Mouse (Mus musculus): ENCODE data around the gene Fam207a.

Gene Fam207a

GRCm38 (mm10) chr10:77531026-77532019 is 15.7 kb upstream of the Fam207a start:
- DNase-seq (ENCODE audit: low spot score in 2 of 2): no peak

GRCm38 (mm10) chr10:77530140-77530539 is 14.6 kb upstream of the Fam207a start, which contains the start of gene Itgb2:
Gene Itgb2, plus strand, starts transcription at chr10:77530252.
- no peak for DNase-seq (ENCODE audit: low spot score in 2 of 2)

- DNase-seq (ENCODE audit: low spot score in 2 of 2): peak in 1 of 2 experiments; percentile 68
Observed at GRCm38 (mm10) chr10:77528634-77529033, 13.0 kb upstream of the Fam207a start.

GRCm38 (mm10) chr10:77526488-77526887 is 10.9 kb upstream of the Fam207a start:
- no peak for DNase-seq (ENCODE audit: low spot score in 2 of 2)

- DNase-seq (ENCODE audit: low spot score in 2 of 2): no peak
Observed at GRCm38 (mm10) chr10:77523321-77523720, 7.7 kb upstream of the Fam207a start.

- DNase-seq (ENCODE audit: low spot score in 2 of 2): no peak
Observed at GRCm38 (mm10) chr10:77522746-77523145, 7.2 kb upstream of the Fam207a start.

GRCm38 (mm10) chr10:77522021-77522731 is 6.6 kb upstream of the Fam207a start:
- DNase-seq (ENCODE audit: low spot score in 2 of 2): no peak

GRCm38 (mm10) chr10:77520497-77520896 is 4.9 kb upstream of the Fam207a start:
- DNase-seq (ENCODE audit: low spot score in 2 of 2): no peak

- peak; percentile 59 to 68 for DNase-seq (ENCODE audit: low spot score in 2 of 2)
Observed at GRCm38 (mm10) chr10:77519191-77519590, 3.6 kb upstream of the Fam207a start.

GRCm38 (mm10) chr10:77517801-77518200 is 2.2 kb upstream of the Fam207a start:
- no peak for DNase-seq (ENCODE audit: low spot score in 2 of 2)

GRCm38 (mm10) chr10:77517066-77517620 is 1.6 kb upstream of the Fam207a start:
- DNase-seq (ENCODE audit: low spot score in 2 of 2): peak; percentile 67 to 73

GRCm38 (mm10) chr10:77516379-77516951 is 880 bp upstream of the Fam207a start:
- no peak for DNase-seq (ENCODE audit: low spot score in 2 of 2)

GRCm38 (mm10) chr10:77510225-77510982 is 5.2 kb downstream of the Fam207a start:
- DNase-seq (ENCODE audit: low spot score in 2 of 2): peak in 1 of 2 experiments; percentile 48

- DNase-seq (ENCODE audit: low spot score in 2 of 2): peak; percentile 74 to 81
Observed at GRCm38 (mm10) chr10:77509403-77510187, 6.0 kb downstream of the Fam207a start.

- no peak for DNase-seq (ENCODE audit: low spot score in 2 of 2)
Observed at GRCm38 (mm10) chr10:77508744-77509143, 6.8 kb downstream of the Fam207a start.

- DNase-seq (ENCODE audit: low spot score in 2 of 2): no peak
Observed at GRCm38 (mm10) chr10:77507779-77508178, 7.8 kb downstream of the Fam207a start.

GRCm38 (mm10) chr10:77506961-77507577 is 8.5 kb downstream of the Fam207a start:
- DNase-seq (ENCODE audit: low spot score in 2 of 2): no peak

- no peak for DNase-seq (ENCODE audit: low spot score in 2 of 2)
Observed at GRCm38 (mm10) chr10:77506526-77506925, 9.1 kb downstream of the Fam207a start.

- DNase-seq (ENCODE audit: low spot score in 2 of 2): no peak
Observed at GRCm38 (mm10) chr10:77504143-77504542, 11.4 kb downstream of the Fam207a start.

Measured in urinary bladder, postnatal 36 days (tissue).